Mouse (Mus musculus): ENCODE results near the gene Tbx20.

- TF ChIP-seq CTCF (IDR thresholded peaks at IDR 0.05; ENCODE audit: low read depth) = no peak
- no peak for TF ChIP-seq EP300 (optimal IDR thresholded peaks at IDR 0.05)
Observed at GRCm38 (mm10) chr9:24696405-24696778, 77.7 kb downstream of the Tbx20 start.

Measured in stomach, postnatal 0 days (tissue).